Mouse (Mus musculus) embryonic fibroblast, embryonic 13.5 days (primary cell): ENCODE results near the gene Tesmin. TPM values are rescaled to one million over a fixed set of nuclear protein-coding genes. Genes with fewer than 3 reads are reported as not detected.
A peak's percentile ranks its signal among the peaks of the same experiment; 100 is the strongest.

Experiments used
- H3K27ac ChIP-seq: 2 replicates; pipeline ENCODE4 v1.5.1; 2012; ENCODE audit warnings: low read length, control low read depth, inconsistent platforms; ENCODE audit not compliant: insufficient read depth
- H3K4me1 ChIP-seq: 2 replicates; pipeline ENCODE4 v1.6.1; 2011; ENCODE audit warnings: low read length; ENCODE audit not compliant: control insufficient read depth, insufficient read depth
- H3K4me3 ChIP-seq: 2 replicates; pipeline ENCODE4 v1.5.1; 2011; ENCODE audit warnings: mild to moderate bottlenecking, control low read depth, low read length; ENCODE audit not compliant: insufficient read depth
- CTCF ChIP-seq: IDR thresholded peaks from 2 replicates; pipeline ENCODE4 v1.5.1; 2011; ENCODE audit warnings: mild to moderate bottlenecking, control low read depth, low read length, moderate library complexity, borderline replicate concordance; ENCODE audit not compliant: insufficient read depth
- POLR2A ChIP-seq: IDR thresholded peaks from 2 replicates; pipeline ENCODE4 v1.6.1; 2011; ENCODE audit warnings: low read depth, mild to moderate bottlenecking, control low read depth, low read length, moderate library complexity
- polyA plus RNA-seq: library from polyadenylated mRNA; stranded (reverse); fragments of >200 nt; gene quantifications from 2 replicates; pipeline ENCODE4 v1.2.4, GENCODE M21; 2011; ENCODE audit warnings: low read depth; ENCODE audit not compliant: missing spikeins, insufficient read length

Tesmin gene
- 0.30 and 0.61 TPM in 2 replicates for polyA plus RNA-seq

DNA sequence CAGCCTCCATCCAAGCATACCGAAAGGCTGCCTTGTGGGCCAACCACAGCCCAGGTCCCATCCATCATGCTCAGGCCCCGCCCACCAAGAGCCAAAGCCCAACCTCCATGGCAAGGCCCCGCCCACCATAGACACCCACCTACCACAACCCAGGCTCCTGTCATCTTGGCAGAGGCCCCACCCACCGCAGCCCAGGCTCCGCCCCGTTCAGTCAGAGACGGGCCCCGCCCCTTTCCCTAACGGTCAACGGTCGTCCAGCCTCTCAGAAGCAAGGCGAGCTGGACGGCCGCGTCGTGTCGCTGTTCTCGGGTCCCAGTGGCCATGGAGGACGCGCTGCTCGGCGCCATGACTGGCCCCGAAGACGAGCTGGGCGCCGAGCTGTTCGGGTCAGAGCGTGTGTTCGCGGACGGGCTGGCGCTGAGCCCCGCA is at the start of gene Tesmin:
Gene Tesmin (plus strand): TSS at position 229 of the 429 bp plus-strand sequence.
- H3K4me1 ChIP-seq = no peaks in the 10 kb centered on the region
- 0 out of 2 replicates have a peak within 1 kb of the TSS, but pooled peaks have one; percentile 4 for H3K27ac ChIP-seq
- TF ChIP-seq CTCF = peak; percentile 61; the same call in 1 of the 2 replicates
- TF ChIP-seq POLR2A = no peak; the same call in 1 of the 2 replicates
- H3K4me3 ChIP-seq = peak within 1 kb of the TSS; percentile 21; the same call in 1 of the 2 replicates

DNA sequence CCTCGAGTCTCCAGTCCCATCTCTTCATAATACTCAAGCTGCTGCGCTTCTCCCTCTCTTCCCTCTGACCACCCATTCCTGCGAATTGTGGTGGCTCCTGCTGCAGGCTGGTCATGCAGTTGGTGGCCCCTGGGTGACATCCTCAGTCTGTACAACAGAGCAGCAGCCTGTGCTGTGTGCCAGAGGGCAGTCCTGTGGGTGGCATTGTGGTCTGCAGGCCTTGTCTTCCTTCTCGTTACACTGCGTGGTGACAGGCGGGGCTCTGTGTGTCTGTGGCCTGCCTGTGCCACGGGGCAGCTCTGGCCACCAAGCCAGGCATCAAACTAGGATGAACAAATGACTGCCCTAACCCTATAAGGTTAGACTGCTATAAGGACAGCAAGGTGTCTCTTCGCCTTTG is 49.5 kb upstream of the Tesmin start:
- H3K4me3 ChIP-seq = no peak overlapping the region
- no peak overlapping the region for H3K27ac ChIP-seq
- TF ChIP-seq CTCF (no peak), POLR2A (no peak)
- H3K4me1 ChIP-seq = peaks cover 8% of the 10 kb centered on the region; the same call in 1 of the 2 replicates

DNA sequence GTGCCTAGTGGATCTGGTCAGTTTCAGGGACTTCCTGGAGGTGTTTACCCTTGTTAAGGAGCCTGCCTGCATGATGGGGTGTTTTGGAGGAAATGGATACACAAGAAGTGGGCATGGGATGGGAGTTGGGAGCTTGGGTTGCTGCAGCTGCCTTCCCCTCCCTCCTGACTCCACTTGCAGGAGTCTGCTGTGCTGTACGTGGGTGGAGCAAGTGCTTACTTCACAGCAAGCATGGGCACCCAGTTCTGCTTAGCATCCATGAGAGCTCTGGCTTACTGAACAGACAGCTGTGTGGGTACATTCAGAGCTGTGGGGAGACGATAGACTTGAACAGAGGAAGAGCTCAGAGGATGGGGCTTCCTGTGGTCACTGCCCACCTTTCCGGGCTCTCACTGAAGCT is 47.6 kb upstream of the Tesmin start:
- 0 out of 2 replicates have a peak, but pooled peaks cover 7% of the 10 kb centered on the region for H3K4me1 ChIP-seq
- no peak overlapping the region for H3K4me3 ChIP-seq
- TF ChIP-seq POLR2A (no peak), CTCF (no peak)
- no peak overlapping the region for H3K27ac ChIP-seq

DNA sequence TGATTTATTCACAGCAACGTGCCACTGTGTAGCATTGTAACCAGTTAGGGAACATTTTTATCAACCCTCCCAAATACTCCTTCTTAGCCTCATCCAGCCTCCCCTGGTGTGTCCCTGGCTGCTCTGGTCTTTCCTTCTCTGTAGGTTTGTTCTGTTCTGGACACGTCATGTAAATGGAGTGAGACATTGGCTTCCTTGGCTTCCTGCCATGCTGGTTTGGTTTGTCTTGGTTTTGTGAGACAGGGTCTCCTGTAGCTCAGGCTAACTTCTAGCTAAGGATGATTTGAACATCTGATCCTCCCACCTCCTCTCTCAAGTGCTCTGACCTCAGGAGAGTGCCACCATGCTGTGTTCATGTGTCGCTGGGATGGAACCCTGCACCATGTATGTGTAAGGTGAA is 44.7 kb upstream of the Tesmin start:
- no peak overlapping the region for H3K4me3 ChIP-seq
- H3K27ac ChIP-seq = no peak overlapping the region
- TF ChIP-seq CTCF (no peak), POLR2A (no peak)
- 0 out of 2 replicates have a peak, but pooled peaks cover 7% of the 10 kb centered on the region for H3K4me1 ChIP-seq

DNA sequence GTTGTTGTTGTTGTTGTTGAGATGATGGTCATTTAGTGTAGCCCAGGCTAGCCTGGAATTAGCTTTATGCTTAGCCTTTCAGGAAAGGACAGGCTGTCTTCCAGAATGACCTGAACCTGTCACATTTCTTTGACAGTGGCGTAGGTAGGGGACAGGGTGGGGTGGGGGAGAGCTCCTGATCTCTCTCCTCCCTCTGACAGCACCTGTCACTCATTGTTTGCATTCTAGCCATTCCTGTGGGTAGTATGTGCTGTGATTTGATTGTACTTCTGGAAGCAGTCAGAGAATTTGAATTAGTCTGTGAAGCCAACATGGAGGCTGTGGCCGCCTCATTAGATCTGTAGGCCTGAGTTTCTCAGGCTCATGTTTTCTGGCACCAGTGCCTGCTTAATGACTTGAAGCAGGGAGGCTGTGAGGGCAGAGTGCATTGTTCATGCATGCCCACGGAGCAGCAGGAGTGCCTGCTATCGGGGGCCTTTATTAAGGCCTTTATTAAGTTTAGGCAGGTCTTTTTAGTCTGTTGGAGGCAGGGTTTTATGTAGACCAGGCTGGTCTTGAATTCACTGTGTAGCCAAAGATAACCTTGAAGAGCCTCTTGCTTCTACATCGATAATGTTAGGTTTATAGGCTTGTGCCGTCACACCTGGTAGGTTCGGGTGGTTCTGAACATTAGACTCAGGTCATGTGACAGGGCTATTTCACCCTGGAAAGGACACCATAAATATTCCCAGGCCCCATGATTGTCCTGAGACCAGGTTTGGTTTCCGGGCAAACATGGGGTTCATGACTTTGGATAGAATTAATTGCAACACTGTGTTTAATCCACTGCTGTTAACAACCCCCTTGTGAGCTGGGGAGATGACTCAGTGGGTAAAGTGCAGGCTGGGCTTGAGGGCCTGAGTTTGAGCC is 43.8 kb upstream of the Tesmin start:
- Histone ChIP-seq H3K4me3 (no peak overlapping the region), H3K4me1 (0 out of 2 replicates have a peak, but pooled peaks cover 7% of the 10 kb centered on the region), H3K27ac (no peak overlapping the region)
- TF ChIP-seq CTCF (no peak), POLR2A (no peak)

DNA sequence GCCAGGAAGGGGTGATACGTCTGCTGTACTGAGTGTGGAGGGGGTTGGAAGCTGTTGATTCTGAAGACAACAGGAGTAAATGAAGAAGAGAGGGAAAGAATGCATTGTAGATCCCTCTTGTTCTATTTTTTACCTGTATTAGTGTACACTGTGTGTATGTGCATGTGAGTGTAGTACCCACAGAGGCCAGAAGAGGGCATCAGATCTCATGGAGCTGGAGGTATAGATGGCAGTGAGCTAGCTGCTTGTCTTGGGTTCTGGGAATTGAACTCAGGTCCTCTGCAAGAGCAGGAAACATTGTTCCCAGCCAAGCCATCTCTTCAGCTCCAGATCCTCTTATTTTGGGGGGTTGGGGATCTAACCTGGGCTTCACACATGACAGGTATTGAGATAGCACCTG is 40.9 kb upstream of the Tesmin start:
- Histone ChIP-seq H3K27ac (no peak overlapping the region), H3K4me1 (0 out of 2 replicates have a peak, but pooled peaks cover 7% of the 10 kb centered on the region), H3K4me3 (no peak overlapping the region)
- TF ChIP-seq POLR2A (no peak), CTCF (no peak)

DNA sequence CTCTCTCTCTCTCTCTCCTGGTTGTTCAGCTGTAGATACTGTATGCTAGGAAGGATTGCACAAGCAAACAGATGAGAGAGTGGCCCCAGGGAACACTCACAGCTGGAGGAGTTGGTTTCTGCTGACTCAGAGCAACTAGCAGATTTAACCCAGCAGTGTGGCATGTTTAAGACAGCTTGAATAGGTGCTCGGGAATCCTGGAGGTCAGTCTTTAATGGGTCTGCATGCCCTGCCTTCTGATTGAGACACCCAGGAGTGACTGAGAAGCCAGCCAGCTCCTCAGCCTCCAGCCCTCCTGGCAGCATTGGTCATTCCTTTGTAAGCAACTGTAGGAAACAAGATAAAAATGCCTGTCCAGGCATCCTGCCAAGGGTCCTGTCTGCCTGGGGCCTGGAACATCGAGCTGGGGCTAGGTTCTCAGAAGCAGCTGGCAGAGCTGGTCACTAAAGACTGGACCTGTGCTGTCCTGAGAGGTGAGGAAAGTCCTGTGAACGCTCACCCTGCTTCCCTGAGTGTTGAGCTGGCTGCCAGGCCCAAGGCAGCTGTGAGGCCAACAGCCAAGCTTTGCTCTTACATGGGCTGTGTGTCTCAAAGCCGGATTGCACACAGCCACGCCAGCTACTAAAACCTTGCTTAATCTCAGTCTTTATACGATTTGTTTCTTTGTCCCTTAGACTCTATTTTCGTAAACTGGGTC is 35.1 kb upstream of the Tesmin start:
- TF ChIP-seq CTCF = no peak
- no peak for TF ChIP-seq POLR2A
- Histone ChIP-seq H3K27ac (peak overlapping the region; percentile 15), H3K4me3 (no peak overlapping the region), H3K4me1 (no peaks in the 10 kb centered on the region)

DNA sequence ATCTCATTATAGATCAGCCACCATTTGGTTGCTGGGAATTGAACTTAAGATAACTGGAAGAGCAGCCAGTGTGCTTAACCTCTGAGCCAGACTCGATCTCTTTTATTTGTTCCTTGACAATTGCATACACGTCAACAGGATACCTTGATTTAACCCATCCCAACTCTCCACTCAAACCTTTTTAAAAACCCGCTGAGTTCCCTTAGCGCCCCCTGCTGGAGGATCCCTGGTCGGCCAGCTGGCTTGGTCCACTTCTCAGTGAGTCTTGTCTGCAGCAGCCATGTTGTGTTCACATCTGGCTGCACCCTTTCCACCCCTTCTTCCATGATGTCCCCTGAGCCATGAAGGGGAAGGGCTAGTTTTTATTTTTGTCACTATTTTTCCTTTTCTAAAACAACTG is 33.6 kb upstream of the Tesmin start:
- TF ChIP-seq CTCF (no peak), POLR2A (no peak)
- H3K4me1 ChIP-seq = no peaks in the 10 kb centered on the region
- H3K4me3 ChIP-seq = no peak overlapping the region
- no peak overlapping the region for H3K27ac ChIP-seq

DNA sequence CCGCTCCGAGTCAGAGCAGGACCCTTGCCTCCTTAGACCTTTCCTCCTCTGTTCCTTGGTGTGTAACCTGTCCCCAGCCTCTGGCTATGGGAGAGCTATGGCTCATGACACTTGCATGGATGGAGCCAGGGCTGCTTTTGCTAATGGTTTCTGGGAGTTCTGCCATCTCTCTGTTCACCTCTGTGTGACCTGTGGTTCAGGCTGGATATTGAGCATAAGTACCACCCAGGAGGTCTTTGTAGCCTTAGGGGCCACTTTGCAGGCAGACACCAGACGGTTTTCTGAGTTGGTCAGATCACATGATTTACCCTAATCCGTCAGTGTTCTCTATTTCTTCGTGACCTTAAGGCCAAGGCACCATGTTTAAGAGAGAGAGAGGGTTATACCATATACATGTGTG is 32.1 kb upstream of the Tesmin start:
- TF ChIP-seq CTCF (no peak), POLR2A (no peak)
- Histone ChIP-seq H3K27ac (no peak overlapping the region), H3K4me3 (no peak overlapping the region), H3K4me1 (no peaks in the 10 kb centered on the region)
